In the genomic region with DNA sequence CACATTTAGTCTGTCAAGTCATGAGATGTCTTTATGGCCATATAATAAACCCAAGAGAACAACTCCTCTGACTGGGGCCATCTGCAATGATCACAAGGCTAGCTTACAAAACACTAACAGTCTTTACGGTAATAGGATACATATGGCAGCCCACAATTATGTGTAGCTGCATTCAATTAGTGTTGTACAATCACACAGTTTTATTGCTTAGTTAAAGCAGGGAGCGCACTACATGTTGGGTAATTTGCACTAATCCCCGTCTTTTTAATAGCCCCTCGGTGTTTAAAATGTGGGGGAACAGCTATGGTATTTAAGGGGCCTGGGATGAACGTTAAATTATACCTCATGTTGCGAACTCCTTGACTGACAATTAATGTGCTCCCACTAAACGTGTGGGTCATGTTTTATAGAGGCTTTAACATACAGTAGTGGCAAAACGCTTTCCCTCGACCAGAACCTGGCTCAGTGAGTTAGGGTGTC, we compare ENCODE assay signal across 22 mouse cellular contexts. TPM values are rescaled to one million over a fixed set of nuclear protein-coding genes. Genes with fewer than 3 reads are reported as not detected.
DNase-seq lines count a peak whose midpoint lies in the region; ATAC-seq lines count a peak whose summit lies in the region.
"Had no signal": no experiment of that assay in that cellular context is flagged by ENCODE, and none has a peak within 500 bp of the region (broad histone marks: within the 10 kb centered on the region; RNA-seq: fewer than 3 reads in every experiment).

No protein-coding gene starts in this region.

- WGBS in forebrain, embryonic 12.5 days, result 55% methylated on average over 9 of the region's 9 CpGs
- 67% methylated on average over 9 of the region's 9 CpGs for WGBS in forebrain, embryonic 10.5 days
- WGBS in neural tube, embryonic 12.5 days, result 31% methylated on average over 9 of the region's 9 CpGs
- 8% methylated on average over 9 of the region's 9 CpGs for WGBS in limb, embryonic 11.5 days
- 69% methylated on average over 9 of the region's 9 CpGs for WGBS in midbrain, embryonic 13.5 days

- no peak for DNase-seq in forebrain, embryonic 10.5 days (ENCODE audit: extremely low spot score, low spot score)
- DNase-seq in neural tube, embryonic 10.5 days (ENCODE audit: extremely low spot score, low spot score), result no peak
- DNase-seq in limb, embryonic 11.5 days (ENCODE audit: low spot score), result peak; percentile 67
- no peak for DNase-seq in urinary bladder, postnatal 4 days (ENCODE audit: low spot score in 2 of 2)
- no peak for DNase-seq in ovary, postnatal 36 days (ENCODE audit: low spot score)
- DNase-seq: adrenal gland, postnatal 14 days; cerebellum, adult 9-10 months; forebrain, postnatal 0 days; heart, postnatal 4 days; liver, embryonic 13.5 days; right cerebral cortex, adult 18-20 months; spleen, adult 18-20 months; thymus, postnatal 14 days had no signal

- H3K4me3 ChIP-seq in forebrain, embryonic 12.5 days (replicated peaks), result no peak overlapping the region
- no peak overlapping the region for H3K4me3 ChIP-seq in forebrain, embryonic 10.5 days
- no peak overlapping the region for H3K4me3 ChIP-seq in neural tube, embryonic 12.5 days
- no peak overlapping the region for H3K4me3 ChIP-seq in limb, embryonic 11.5 days (ENCODE audit: low read depth, low read length)
- no peak overlapping the region for H3K4me3 ChIP-seq in midbrain, embryonic 13.5 days (replicated peaks)
- H3K4me3 ChIP-seq: liver, embryonic 13.5 days; megakaryocyte, embryonic 14.5 days; stomach, embryonic 15.5 days had no signal

- no peaks in the 10 kb centered on the region for H3K27me3 ChIP-seq in forebrain, embryonic 12.5 days
- peaks cover 41% of the 10 kb centered on the region for H3K27me3 ChIP-seq in forebrain, embryonic 10.5 days (ENCODE audit: poor library complexity, severe bottlenecking)
- no peaks in the 10 kb centered on the region for H3K27me3 ChIP-seq in neural tube, embryonic 12.5 days (replicated peaks)
- no peaks in the 10 kb centered on the region for H3K27me3 ChIP-seq in limb, embryonic 11.5 days (ENCODE audit: control insufficient read depth, insufficient read depth, low read length)
- H3K27me3 ChIP-seq in midbrain, embryonic 13.5 days, result no peaks in the 10 kb centered on the region
- H3K27me3 ChIP-seq: CH12.LX; liver, embryonic 13.5 days; megakaryocyte, embryonic 14.5 days; stomach, embryonic 15.5 days had no signal

- peaks cover 19% of the 10 kb centered on the region for H3K4me1 ChIP-seq in forebrain, embryonic 12.5 days
- H3K4me1 ChIP-seq in forebrain, embryonic 10.5 days, result peaks cover 28% of the 10 kb centered on the region
- no peaks in the 10 kb centered on the region for H3K4me1 ChIP-seq in neural tube, embryonic 12.5 days
- H3K4me1 ChIP-seq in limb, embryonic 11.5 days (ENCODE audit: control insufficient read depth, insufficient read depth, low read length), result peaks cover 17% of the 10 kb centered on the region
- H3K4me1 ChIP-seq in midbrain, embryonic 13.5 days (replicated peaks), result peaks cover 11% of the 10 kb centered on the region; the same call in 1 of the 2 replicates
- H3K4me1 ChIP-seq: liver, embryonic 13.5 days; megakaryocyte, embryonic 14.5 days; stomach, embryonic 15.5 days had no signal

- no peak overlapping the region for H3K9ac ChIP-seq in forebrain, embryonic 12.5 days
- no peak overlapping the region for H3K9ac ChIP-seq in neural tube, embryonic 12.5 days
- H3K9ac ChIP-seq in limb, embryonic 11.5 days (ENCODE audit: low read length), result no peak overlapping the region
- H3K9ac ChIP-seq in midbrain, embryonic 13.5 days (replicated peaks), result no peak overlapping the region
- H3K9ac ChIP-seq: forebrain, postnatal 0 days; liver, embryonic 13.5 days; stomach, embryonic 15.5 days had no signal

- ATAC-seq in forebrain, embryonic 12.5 days (ENCODE audit: low FRiP score), result 0 out of 2 replicates have a peak, but pooled peaks have one; percentile 30
- ATAC-seq in neural tube, embryonic 12.5 days (ENCODE audit: low FRiP score, low read depth), result 0 out of 2 replicates have a peak, but pooled peaks have one; percentile 41
- ATAC-seq in limb, embryonic 11.5 days (ENCODE audit: insufficient number of reproducible peaks, low FRiP score, low TSS enrichment, low read depth), result peak; percentile 84
- no peak for ATAC-seq in midbrain, embryonic 13.5 days
- ATAC-seq: forebrain, postnatal 0 days had no signal

- H3K9me3 ChIP-seq in forebrain, embryonic 12.5 days, result no peaks in the 10 kb centered on the region
- H3K9me3 ChIP-seq in forebrain, embryonic 10.5 days, result 0 out of 2 replicates have a peak, but pooled peaks cover 3% of the 10 kb centered on the region
- H3K9me3 ChIP-seq in neural tube, embryonic 12.5 days, result no peaks in the 10 kb centered on the region
- no peaks in the 10 kb centered on the region for H3K9me3 ChIP-seq in limb, embryonic 11.5 days (ENCODE audit: control insufficient read depth, low read length)
- H3K9me3 ChIP-seq in midbrain, embryonic 13.5 days, result no peaks in the 10 kb centered on the region
- H3K9me3 ChIP-seq: liver, embryonic 13.5 days; megakaryocyte, embryonic 14.5 days; stomach, embryonic 15.5 days had no signal

- no peak overlapping the region for H3K27ac ChIP-seq in forebrain, embryonic 12.5 days
- no peak overlapping the region for H3K27ac ChIP-seq in forebrain, embryonic 10.5 days
- H3K27ac ChIP-seq in neural tube, embryonic 12.5 days, result no peak overlapping the region
- H3K27ac ChIP-seq in limb, embryonic 11.5 days (replicated peaks; ENCODE audit: low read depth, low read length), result peak overlapping the region; percentile 67
- no peak overlapping the region for H3K27ac ChIP-seq in midbrain, embryonic 13.5 days
- H3K27ac ChIP-seq: liver, embryonic 13.5 days; stomach, embryonic 15.5 days had no signal

- H3K36me3 ChIP-seq in forebrain, embryonic 12.5 days (replicated peaks), result peaks cover 7% of the 10 kb centered on the region; the same call in 1 of the 2 replicates
- no peaks in the 10 kb centered on the region for H3K36me3 ChIP-seq in forebrain, embryonic 10.5 days (replicated peaks)
- peaks cover 12% of the 10 kb centered on the region; the same call in 1 of the 2 replicates for H3K36me3 ChIP-seq in neural tube, embryonic 12.5 days
- no peaks in the 10 kb centered on the region for H3K36me3 ChIP-seq in limb, embryonic 11.5 days (ENCODE audit: control insufficient read depth, insufficient read depth, low read length)
- H3K36me3 ChIP-seq in midbrain, embryonic 13.5 days, result peaks cover 31% of the 10 kb centered on the region
- H3K36me3 ChIP-seq: liver, embryonic 13.5 days; stomach, embryonic 15.5 days had no signal

- no peak overlapping the region for H3K4me2 ChIP-seq in forebrain, embryonic 12.5 days
- no peak overlapping the region for H3K4me2 ChIP-seq in neural tube, embryonic 12.5 days (replicated peaks)
- H3K4me2 ChIP-seq in limb, embryonic 11.5 days (ENCODE audit: low read depth, severe bottlenecking), result no peak overlapping the region
- no peak overlapping the region for H3K4me2 ChIP-seq in midbrain, embryonic 13.5 days (replicated peaks)
- H3K4me2 ChIP-seq: heart, embryonic 11.5 days; liver, embryonic 13.5 days; stomach, embryonic 15.5 days had no signal

RNA-seq across cellular contexts. Expression of a gene that starts 24.5 kb away (rescaled TPM):
- polyA plus RNA-seq in forebrain, embryonic 12.5 days (2016; fragmentation: Nextera tagmentation; extraction: Ambion mirVana), result not detected in 2 replicates
- polyA plus RNA-seq in forebrain, embryonic 10.5 days (2016; fragmentation: Nextera tagmentation; extraction: Ambion mirVana), result not detected in 2 replicates
- not detected in 2 replicates for polyA plus RNA-seq in neural tube, embryonic 12.5 days (2016; fragmentation: Nextera tagmentation; extraction: Ambion mirVana)
- polyA plus RNA-seq in limb, embryonic 11.5 days (2014; fragmentation: Nextera tagmentation; extraction: Ambion mirVana), result not detected in 2 replicates
- polyA plus RNA-seq in midbrain, embryonic 13.5 days (2015; fragmentation: Nextera tagmentation; extraction: Ambion mirVana), result not detected in 2 replicates
- polyA plus RNA-seq: forebrain, postnatal 0 days; heart, embryonic 11.5 days; intestine, embryonic 14.5 days; liver, embryonic 13.5 days; lung, embryonic 16.5 days; stomach, embryonic 15.5 days had no signal
